Mouse (Mus musculus): ENCODE data around the gene Lrrc15. TPM values are rescaled to one million over a fixed set of nuclear protein-coding genes. Genes with fewer than 3 reads are reported as not detected.

Gene Lrrc15
- polyA plus RNA-seq, 1 experiment from 2014 or later, result 4.9 TPM

GRCm38 (mm10) chr16:30275558-30276340 lies 7.3 kb downstream of the Lrrc15 start:
- no peak overlapping the region for H3K9ac ChIP-seq
- no peak overlapping the region for H3K4me2 ChIP-seq (replicated peaks)
- H3K9me3 ChIP-seq (replicated peaks), result no peaks in the 10 kb centered on the region
- H3K27me3 ChIP-seq, result no peaks in the 10 kb centered on the region
- peaks cover 53% of the 10 kb centered on the region for H3K4me1 ChIP-seq
- 64% methylated on average over 15 of the region's 15 CpGs for WGBS
- no peak overlapping the region for H3K4me3 ChIP-seq (replicated peaks)
- ATAC-seq (ENCODE audit: insufficient number of reproducible peaks, low FRiP score, low TSS enrichment, low read depth), result no peak
- no peaks in the 10 kb centered on the region for H3K36me3 ChIP-seq
- H3K27ac ChIP-seq (replicated peaks), result no peak overlapping the region

GRCm38 (mm10) chr16:30273065-30273464 lies 10.0 kb downstream of the Lrrc15 start:
- Histone ChIP-seq H3K27ac (replicated peaks) (0 out of 2 replicates have a peak overlapping the region, but pooled peaks have one; percentile 83), H3K36me3 (no peaks in the 10 kb centered on the region), H3K4me2 (replicated peaks) (no peak overlapping the region), H3K27me3 (no peaks in the 10 kb centered on the region), H3K4me1 (peaks cover 46% of the 10 kb centered on the region), H3K9ac (no peak overlapping the region), H3K9me3 (replicated peaks) (no peaks in the 10 kb centered on the region), H3K4me3 (replicated peaks) (no peak overlapping the region)
- ATAC-seq (ENCODE audit: insufficient number of reproducible peaks, low FRiP score, low TSS enrichment, low read depth), result no peak
- 88% methylated on average over 8 of the region's 8 CpGs for WGBS

GRCm38 (mm10) chr16:30271941-30272595 lies 11.0 kb downstream of the Lrrc15 start:
- no peak for ATAC-seq (ENCODE audit: insufficient number of reproducible peaks, low FRiP score, low TSS enrichment, low read depth)
- H3K27me3 ChIP-seq, result no peaks in the 10 kb centered on the region
- H3K4me3 ChIP-seq (replicated peaks), result no peak overlapping the region
- H3K27ac ChIP-seq (replicated peaks), result peak overlapping the region; percentile 83
- H3K9ac ChIP-seq, result no peak overlapping the region
- H3K4me2 ChIP-seq (replicated peaks), result no peak overlapping the region
- no peaks in the 10 kb centered on the region for H3K9me3 ChIP-seq (replicated peaks)
- no peaks in the 10 kb centered on the region for H3K36me3 ChIP-seq
- H3K4me1 ChIP-seq, result peaks cover 41% of the 10 kb centered on the region
- WGBS, result 35% methylated on average over 6 of the region's 6 CpGs

- H3K4me3 ChIP-seq (replicated peaks), result no peak overlapping the region
- no peaks in the 10 kb centered on the region for H3K27me3 ChIP-seq
- ATAC-seq (ENCODE audit: insufficient number of reproducible peaks, low FRiP score, low TSS enrichment, low read depth), result peak; percentile 75; the same call in 1 of the 2 replicates
- no peaks in the 10 kb centered on the region for H3K36me3 ChIP-seq
- H3K9me3 ChIP-seq (replicated peaks), result no peaks in the 10 kb centered on the region
- peak overlapping the region; percentile 83 for H3K27ac ChIP-seq (replicated peaks)
- no peak overlapping the region for H3K4me2 ChIP-seq (replicated peaks)
- WGBS, result 22% methylated on average over 8 of the region's 8 CpGs
- H3K9ac ChIP-seq, result no peak overlapping the region
- peaks cover 39% of the 10 kb centered on the region for H3K4me1 ChIP-seq
Measured at GRCm38 (mm10) chr16:30271223-30271761, 11.8 kb downstream of the Lrrc15 start.

- no peak within 1 kb of the TSS for H3K4me3 ChIP-seq (replicated peaks)
- no peak within 1 kb of the TSS for H3K27ac ChIP-seq (replicated peaks)
- no peaks in the 10 kb centered on the region for H3K27me3 ChIP-seq
- no peaks in the 10 kb centered on the region for H3K36me3 ChIP-seq
- H3K4me1 ChIP-seq, result peaks cover 23% of the 10 kb centered on the region
- no peak for ATAC-seq (ENCODE audit: insufficient number of reproducible peaks, low FRiP score, low TSS enrichment, low read depth)
- H3K4me2 ChIP-seq (replicated peaks), result no peak within 1 kb of the TSS
- no peaks in the 10 kb centered on the region for H3K9me3 ChIP-seq (replicated peaks)
- WGBS, result 71% methylated on average over 5 of the region's 5 CpGs
- no peak within 1 kb of the TSS for H3K9ac ChIP-seq
Measured at GRCm38 (mm10) chr16:30267359-30267758, 15.7 kb downstream of the Lrrc15 start, which contains the start of gene Cpn2. Gene Cpn2 (minus strand): TSS chr16:30267499.

GRCm38 (mm10) chr16:30266561-30266960 lies 16.5 kb downstream of the Lrrc15 start:
- no peak for ATAC-seq (ENCODE audit: insufficient number of reproducible peaks, low FRiP score, low TSS enrichment, low read depth)
- Histone ChIP-seq H3K9ac (no peak overlapping the region), H3K27me3 (no peaks in the 10 kb centered on the region), H3K4me1 (peaks cover 15% of the 10 kb centered on the region), H3K9me3 (replicated peaks) (no peaks in the 10 kb centered on the region), H3K4me2 (replicated peaks) (no peak overlapping the region), H3K4me3 (replicated peaks) (no peak overlapping the region), H3K36me3 (no peaks in the 10 kb centered on the region), H3K27ac (replicated peaks) (no peak overlapping the region)
- 82% methylated on average over 5 of the region's 5 CpGs for WGBS

GRCm38 (mm10) chr16:30265611-30266010 lies 17.4 kb downstream of the Lrrc15 start:
- ATAC-seq (ENCODE audit: insufficient number of reproducible peaks, low FRiP score, low TSS enrichment, low read depth), result no peak
- Histone ChIP-seq H3K4me3 (replicated peaks) (no peak overlapping the region), H3K27ac (replicated peaks) (no peak overlapping the region), H3K9ac (no peak overlapping the region), H3K36me3 (no peaks in the 10 kb centered on the region), H3K9me3 (replicated peaks) (no peaks in the 10 kb centered on the region), H3K27me3 (no peaks in the 10 kb centered on the region), H3K4me1 (0 out of 2 replicates have a peak, but pooled peaks cover 5% of the 10 kb centered on the region), H3K4me2 (replicated peaks) (no peak overlapping the region)
- WGBS, result 67% methylated on average over 4 of the region's 4 CpGs

- Histone ChIP-seq H3K9me3 (replicated peaks) (no peaks in the 10 kb centered on the region), H3K27me3 (no peaks in the 10 kb centered on the region), H3K4me2 (replicated peaks) (no peak overlapping the region), H3K4me3 (replicated peaks) (no peak overlapping the region), H3K4me1 (no peaks in the 10 kb centered on the region), H3K27ac (replicated peaks) (no peak overlapping the region), H3K36me3 (no peaks in the 10 kb centered on the region), H3K9ac (no peak overlapping the region)
- 72% methylated on average over 4 of the region's 4 CpGs for WGBS
- ATAC-seq (ENCODE audit: insufficient number of reproducible peaks, low FRiP score, low TSS enrichment, low read depth), result no peak
Measured at GRCm38 (mm10) chr16:30263156-30263555, 19.9 kb downstream of the Lrrc15 start.

- ATAC-seq (ENCODE audit: insufficient number of reproducible peaks, low FRiP score, low TSS enrichment, low read depth), result no peak
- H3K9me3 ChIP-seq (replicated peaks), result no peaks in the 10 kb centered on the region
- 0% methylated on average over 2 of the region's 2 CpGs for WGBS
Measured at GRCm38 (mm10) chr16:30262664-30263063, 20.4 kb downstream of the Lrrc15 start.

GRCm38 (mm10) chr16:30262157-30262556 lies 20.9 kb downstream of the Lrrc15 start:
- no peak overlapping the region for H3K4me3 ChIP-seq (replicated peaks)
- no peak overlapping the region for H3K4me2 ChIP-seq (replicated peaks)
- H3K27me3 ChIP-seq, result no peaks in the 10 kb centered on the region
- H3K9me3 ChIP-seq (replicated peaks), result no peaks in the 10 kb centered on the region
- H3K27ac ChIP-seq (replicated peaks), result no peak overlapping the region
- WGBS, result 88% methylated on average over 10 of the region's 10 CpGs
- no peaks in the 10 kb centered on the region for H3K4me1 ChIP-seq
- no peak for ATAC-seq (ENCODE audit: insufficient number of reproducible peaks, low FRiP score, low TSS enrichment, low read depth)
- H3K36me3 ChIP-seq, result no peaks in the 10 kb centered on the region
- no peak overlapping the region for H3K9ac ChIP-seq

More at GRCm38 (mm10) chr16:30262664-30263063, 20.4 kb downstream of the Lrrc15 start:
- H3K9ac ChIP-seq, result no peak overlapping the region
- H3K4me3 ChIP-seq (replicated peaks), result no peak overlapping the region
- no peak overlapping the region for H3K27ac ChIP-seq (replicated peaks)
- H3K4me1 ChIP-seq, result no peaks in the 10 kb centered on the region
- H3K4me2 ChIP-seq (replicated peaks), result no peak overlapping the region
- no peaks in the 10 kb centered on the region for H3K27me3 ChIP-seq
- H3K36me3 ChIP-seq, result no peaks in the 10 kb centered on the region

GRCm38 (mm10) chr16:30261341-30261740 lies 21.7 kb downstream of the Lrrc15 start:
- no peaks in the 10 kb centered on the region for H3K9me3 ChIP-seq (replicated peaks)
- WGBS, result 89% methylated on average over 9 of the region's 9 CpGs
- H3K27me3 ChIP-seq, result no peaks in the 10 kb centered on the region
- H3K4me3 ChIP-seq (replicated peaks), result no peak overlapping the region
- H3K27ac ChIP-seq (replicated peaks), result no peak overlapping the region
- H3K36me3 ChIP-seq, result no peaks in the 10 kb centered on the region
- no peak for ATAC-seq (ENCODE audit: insufficient number of reproducible peaks, low FRiP score, low TSS enrichment, low read depth)
- no peak overlapping the region for H3K9ac ChIP-seq
- H3K4me2 ChIP-seq (replicated peaks), result no peak overlapping the region
- H3K4me1 ChIP-seq, result no peaks in the 10 kb centered on the region

Data from embryonic facial prominence, embryonic 15.5 days (tissue).